Comparison of ENCODE assay signal across 12 mouse cellular contexts in genomic region chr6:89461250-89462222, GRCm38 (mm10).
DNase-seq lines count a peak whose midpoint lies in the region; ATAC-seq and TF ChIP-seq lines count a peak whose summit lies in the region.
"Had no signal": no experiment of that assay in that cellular context is flagged by ENCODE, and none has a peak within 500 bp of the region (broad histone marks: within the 10 kb centered on the region; RNA-seq: fewer than 3 reads in every experiment).

No protein-coding gene starts in this region.

- no peak for TF ChIP-seq CTCF in heart, postnatal 0 days (IDR thresholded peaks at IDR 0.05; ENCODE audit: low read depth)

- no peaks in the 10 kb centered on the region for H3K36me3 ChIP-seq in midbrain, embryonic 11.5 days (ENCODE audit: control insufficient read depth, insufficient read depth, low read length)
- no peaks in the 10 kb centered on the region for H3K36me3 ChIP-seq in midbrain, embryonic 13.5 days
- H3K36me3 ChIP-seq in heart, postnatal 0 days (replicated peaks; ENCODE audit: control insufficient read depth, insufficient read depth, low read length) = no peaks in the 10 kb centered on the region
- no peaks in the 10 kb centered on the region for H3K36me3 ChIP-seq in stomach, embryonic 15.5 days
- no peaks in the 10 kb centered on the region for H3K36me3 ChIP-seq in neural tube, embryonic 15.5 days
- H3K36me3 ChIP-seq: liver, embryonic 12.5 days; midbrain, embryonic 15.5 days had no signal

- intact Hi-C loops in gastrocnemius, postnatal 36 days (cut with DNase I) = no loop called here

- H3K4me2 ChIP-seq in midbrain, embryonic 11.5 days = no peak overlapping the region
- H3K4me2 ChIP-seq in midbrain, embryonic 13.5 days (replicated peaks) = no peak overlapping the region
- H3K4me2 ChIP-seq in heart, postnatal 0 days (ENCODE audit: low read depth, low read length) = no peak overlapping the region
- H3K4me2 ChIP-seq in stomach, embryonic 15.5 days = no peak overlapping the region
- H3K4me2 ChIP-seq in neural tube, embryonic 15.5 days = no peak overlapping the region
- H3K4me2 ChIP-seq: forebrain, embryonic 13.5 days; liver, embryonic 12.5 days; midbrain, embryonic 15.5 days had no signal

- no peak overlapping the region for H3K9ac ChIP-seq in midbrain, embryonic 11.5 days (ENCODE audit: low read length)
- H3K9ac ChIP-seq in midbrain, embryonic 13.5 days (replicated peaks) = no peak overlapping the region
- H3K9ac ChIP-seq in heart, postnatal 0 days (replicated peaks; ENCODE audit: low read depth, low read length) = no peak overlapping the region
- no peak overlapping the region for H3K9ac ChIP-seq in stomach, embryonic 15.5 days
- no peak overlapping the region for H3K9ac ChIP-seq in neural tube, embryonic 15.5 days (replicated peaks)
- H3K9ac ChIP-seq: forebrain, embryonic 13.5 days; liver, embryonic 12.5 days; midbrain, embryonic 15.5 days had no signal

- H3K4me3 ChIP-seq in midbrain, embryonic 11.5 days (ENCODE audit: low read depth, low read length) = no peak overlapping the region
- H3K4me3 ChIP-seq in midbrain, embryonic 13.5 days (replicated peaks) = no peak overlapping the region
- no peak overlapping the region for H3K4me3 ChIP-seq in heart, postnatal 0 days (ENCODE audit: low read depth, low read length)
- no peak overlapping the region for H3K4me3 ChIP-seq in stomach, embryonic 15.5 days (replicated peaks)
- no peak overlapping the region for H3K4me3 ChIP-seq in neural tube, embryonic 15.5 days (replicated peaks)
- H3K4me3 ChIP-seq: forebrain, embryonic 13.5 days; liver, embryonic 12.5 days; midbrain, embryonic 15.5 days had no signal

- TF ChIP-seq EP300 in heart, postnatal 0 days (IDR thresholded peaks at IDR 0.05; ENCODE audit: low read depth) = no peak

- no peaks in the 10 kb centered on the region for H3K9me3 ChIP-seq in midbrain, embryonic 11.5 days (ENCODE audit: control insufficient read depth, low read length)
- H3K9me3 ChIP-seq in midbrain, embryonic 13.5 days = no peaks in the 10 kb centered on the region
- no peaks in the 10 kb centered on the region for H3K9me3 ChIP-seq in heart, postnatal 0 days (replicated peaks; ENCODE audit: control insufficient read depth, low read length)
- H3K9me3 ChIP-seq in stomach, embryonic 15.5 days = no peaks in the 10 kb centered on the region
- H3K9me3 ChIP-seq in neural tube, embryonic 15.5 days (replicated peaks) = no peaks in the 10 kb centered on the region
- H3K9me3 ChIP-seq: forebrain, embryonic 13.5 days; liver, embryonic 12.5 days; midbrain, embryonic 15.5 days had no signal

- no peak overlapping the region for H3K27ac ChIP-seq in midbrain, embryonic 11.5 days (ENCODE audit: low read depth, low read length)
- H3K27ac ChIP-seq in midbrain, embryonic 13.5 days = no peak overlapping the region
- H3K27ac ChIP-seq in heart, postnatal 0 days (ENCODE audit: low read depth) = no peak overlapping the region
- peak overlapping the region; percentile 35 for H3K27ac ChIP-seq in stomach, embryonic 15.5 days
- no peak overlapping the region for H3K27ac ChIP-seq in neural tube, embryonic 15.5 days (replicated peaks)
- H3K27ac ChIP-seq: forebrain, embryonic 13.5 days; liver, embryonic 12.5 days; midbrain, embryonic 15.5 days had no signal

- no peaks in the 10 kb centered on the region for H3K27me3 ChIP-seq in midbrain, embryonic 11.5 days (ENCODE audit: control insufficient read depth, insufficient read depth, low read length)
- H3K27me3 ChIP-seq in midbrain, embryonic 13.5 days = no peaks in the 10 kb centered on the region
- no peaks in the 10 kb centered on the region for H3K27me3 ChIP-seq in heart, postnatal 0 days (ENCODE audit: control insufficient read depth, insufficient read depth, low read length)
- H3K27me3 ChIP-seq in stomach, embryonic 15.5 days (replicated peaks) = no peaks in the 10 kb centered on the region
- no peaks in the 10 kb centered on the region for H3K27me3 ChIP-seq in neural tube, embryonic 15.5 days (replicated peaks)
- H3K27me3 ChIP-seq: forebrain, embryonic 13.5 days; liver, embryonic 12.5 days; midbrain, embryonic 15.5 days had no signal

- 92% methylated on average over 9 of the region's 9 CpGs for WGBS in midbrain, embryonic 11.5 days
- 89% methylated on average over 9 of the region's 9 CpGs for WGBS in midbrain, embryonic 13.5 days
- 58% methylated on average over 9 of the region's 9 CpGs for WGBS in heart, postnatal 0 days
- WGBS in stomach, embryonic 15.5 days = 52% methylated on average over 9 of the region's 9 CpGs
- 92% methylated on average over 9 of the region's 9 CpGs for WGBS in neural tube, embryonic 15.5 days

- ATAC-seq in midbrain, embryonic 11.5 days (ENCODE audit: low FRiP score) = no peak
- no peak for ATAC-seq in midbrain, embryonic 13.5 days
- ATAC-seq in heart, postnatal 0 days (ENCODE audit: insufficient read depth, low read depth) = peak; percentile 57
- ATAC-seq in stomach, embryonic 15.5 days (ENCODE audit: insufficient read depth, low FRiP score, low read depth) = no peak
- no peak for ATAC-seq in CD4-positive, CD25-positive, alpha-beta regulatory T cell, adult 4 months
- no peak for ATAC-seq in neural tube, embryonic 15.5 days (ENCODE audit: low FRiP score)
- ATAC-seq: forebrain, embryonic 13.5 days; liver, embryonic 12.5 days; midbrain, embryonic 15.5 days had no signal

- no peaks in the 10 kb centered on the region for H3K4me1 ChIP-seq in midbrain, embryonic 11.5 days (ENCODE audit: control insufficient read depth, insufficient read depth, low read length)
- H3K4me1 ChIP-seq in midbrain, embryonic 13.5 days (replicated peaks) = peaks cover 12% of the 10 kb centered on the region
- peaks cover 21% of the 10 kb centered on the region; the same call in 1 of the 2 replicates for H3K4me1 ChIP-seq in heart, postnatal 0 days (ENCODE audit: control insufficient read depth, insufficient read depth)
- H3K4me1 ChIP-seq in stomach, embryonic 15.5 days = 0 out of 2 replicates have a peak, but pooled peaks cover under 1% of the 10 kb centered on the region
- peaks cover 3% of the 10 kb centered on the region; the same call in 1 of the 2 replicates for H3K4me1 ChIP-seq in neural tube, embryonic 15.5 days

- peak; percentile 32 for DNase-seq in gastrocnemius, adult 18-20 months (ENCODE audit: low spot score)
- no peak for DNase-seq in gastrocnemius, postnatal 36 days
- DNase-seq in midbrain, embryonic 11.5 days (ENCODE audit: low spot score, missing footprints) = peak; percentile 12
- DNase-seq in heart, postnatal 0 days (ENCODE audit: low spot score) = peak; percentile 29
- DNase-seq: thymus, postnatal 4 days had no signal

Comparison
In these comparisons a context has a peak if more than half of its experiments do, and no peak if none do; other contexts are left out.
1. DNase-seq: peak in gastrocnemius, adult 18-20 months (single experiment), midbrain, embryonic 11.5 days (single experiment) and heart, postnatal 0 days (single experiment); none in gastrocnemius, postnatal 36 days (0 of 2).